ENCODE assay signal across 8 mouse cellular contexts in the genomic region with DNA sequence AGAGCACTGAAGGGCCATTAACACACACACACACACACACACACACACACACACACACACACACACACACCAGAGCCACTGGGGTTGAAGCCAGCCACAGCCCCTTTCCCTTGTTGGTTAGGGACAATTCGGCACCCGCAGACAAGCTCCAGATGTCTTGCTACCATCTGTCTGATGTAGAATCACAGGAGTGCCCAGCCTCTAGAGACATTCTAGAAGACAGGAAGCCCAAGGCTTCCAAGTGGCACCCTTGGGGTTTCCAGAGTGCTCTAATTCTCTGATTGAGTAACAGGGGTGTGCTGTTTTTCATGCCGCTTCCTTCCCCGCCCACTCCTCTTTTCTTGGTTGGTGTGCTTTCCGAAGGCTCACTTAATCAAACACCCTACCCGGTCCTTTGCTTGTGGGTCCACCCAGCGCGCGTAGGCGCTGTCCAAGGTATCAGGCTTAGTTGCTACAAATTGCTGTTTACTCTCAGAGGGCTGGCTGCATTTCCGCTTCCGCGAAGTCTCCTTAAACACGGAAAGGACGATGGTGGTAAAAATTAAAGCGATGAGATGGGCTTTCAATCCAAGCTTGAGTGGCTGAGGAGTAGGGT. TPM values are rescaled to one million over a fixed set of nuclear protein-coding genes. Genes with fewer than 3 reads are reported as not detected.
DNase-seq lines count a peak whose midpoint lies in the region; ATAC-seq and TF ChIP-seq lines count a peak whose summit lies in the region.
"Had no signal": no experiment of that assay in that cellular context is flagged by ENCODE, and none has a peak within 500 bp of the region (broad histone marks: within the 10 kb centered on the region; RNA-seq: fewer than 3 reads in every experiment).

No protein-coding gene starts in this region.

- TF ChIP-seq EP300 in liver, postnatal 0 days (IDR thresholded peaks at IDR 0.05; ENCODE audit: low read depth) = no peak

- H3K9ac ChIP-seq in liver, postnatal 0 days (replicated peaks) = no peak overlapping the region
- H3K9ac ChIP-seq in stomach, embryonic 15.5 days = no peak overlapping the region

- ATAC-seq in liver, postnatal 0 days = no peak
- ATAC-seq in stomach, embryonic 15.5 days (ENCODE audit: insufficient read depth, low FRiP score, low read depth) = no peak

- peak; percentile 22 for DNase-seq in thymus, adult 2 months
- no peak for DNase-seq in thymus, adult 18-20 months
- DNase-seq in embryo, embryonic 11 days = peak; percentile 80
- peak; percentile 42 for DNase-seq in hindbrain, embryonic 10.5 days (ENCODE audit: low spot score)
- DNase-seq in liver, postnatal 0 days = peak; percentile 52
- DNase-seq in left cerebral cortex, adult 18-20 months (ENCODE audit: low spot score in 2 of 2) = no peak

- TF ChIP-seq CTCF in thymus, adult 2 months (IDR thresholded peaks at IDR 0.05; ENCODE audit: borderline replicate concordance, control insufficient read depth, extremely low read depth, insufficient read depth, low read length, poor library complexity) = no peak
- TF ChIP-seq CTCF in liver, postnatal 0 days (IDR thresholded peaks at IDR 0.05; ENCODE audit: low read depth) = no peak

- no peak for TF ChIP-seq POLR2A in thymus, adult 2 months (IDR thresholded peaks at IDR 0.05; ENCODE audit: control insufficient read depth, extremely low read depth, insufficient read depth, low read length, poor library complexity)

- H3K27ac ChIP-seq in thymus, adult 2 months (ENCODE audit: control insufficient read depth, insufficient read depth, low read length) = no peak overlapping the region
- H3K27ac ChIP-seq in hindbrain, embryonic 10.5 days = no peak overlapping the region
- H3K27ac ChIP-seq in liver, postnatal 0 days (ENCODE audit: low read depth) = no peak overlapping the region
- H3K27ac ChIP-seq in stomach, embryonic 15.5 days = no peak overlapping the region

- H3K27me3 ChIP-seq in thymus, adult 2 months (ENCODE audit: control insufficient read depth, insufficient read depth, low read length) = no peaks in the 10 kb centered on the region
- H3K27me3 ChIP-seq in hindbrain, embryonic 10.5 days (ENCODE audit: insufficient read depth, poor library complexity, severe bottlenecking) = no peaks in the 10 kb centered on the region
- no peaks in the 10 kb centered on the region for H3K27me3 ChIP-seq in liver, postnatal 0 days (ENCODE audit: insufficient read depth, low read length)
- no peaks in the 10 kb centered on the region for H3K27me3 ChIP-seq in stomach, embryonic 15.5 days (replicated peaks)

- 13% methylated on average over 16 of the region's 16 CpGs for WGBS in thymus, adult 2 months
- WGBS in hindbrain, embryonic 10.5 days = 21% methylated on average over 16 of the region's 16 CpGs
- 10% methylated on average over 16 of the region's 16 CpGs for WGBS in liver, postnatal 0 days (ENCODE audit: insufficient replicate concordance)
- 11% methylated on average over 16 of the region's 16 CpGs for WGBS in stomach, embryonic 15.5 days

- H3K4me1 ChIP-seq in thymus, adult 2 months (replicated peaks; ENCODE audit: control insufficient read depth, insufficient read depth, low read length) = no peaks in the 10 kb centered on the region
- peaks cover 6% of the 10 kb centered on the region; the same call in 1 of the 2 replicates for H3K4me1 ChIP-seq in hindbrain, embryonic 10.5 days (replicated peaks)
- H3K4me1 ChIP-seq in liver, postnatal 0 days (ENCODE audit: insufficient read depth) = no peaks in the 10 kb centered on the region
- no peaks in the 10 kb centered on the region for H3K4me1 ChIP-seq in stomach, embryonic 15.5 days

- no peak overlapping the region for H3K4me2 ChIP-seq in liver, postnatal 0 days (ENCODE audit: low read depth, low read length)
- H3K4me2 ChIP-seq in stomach, embryonic 15.5 days = peak overlapping the region; percentile 8; the same call in 1 of the 2 replicates

- no peaks in the 10 kb centered on the region for H3K36me3 ChIP-seq in thymus, adult 2 months (ENCODE audit: control insufficient read depth, insufficient read depth, low read length)
- no peaks in the 10 kb centered on the region for H3K36me3 ChIP-seq in hindbrain, embryonic 10.5 days
- H3K36me3 ChIP-seq in liver, postnatal 0 days (replicated peaks; ENCODE audit: insufficient read depth, low read length) = no peaks in the 10 kb centered on the region
- no peaks in the 10 kb centered on the region for H3K36me3 ChIP-seq in stomach, embryonic 15.5 days

- no peak overlapping the region for H3K4me3 ChIP-seq in thymus, adult 2 months (ENCODE audit: control insufficient read depth, insufficient read depth, low read length)
- H3K4me3 ChIP-seq in hindbrain, embryonic 10.5 days = no peak overlapping the region
- no peak overlapping the region for H3K4me3 ChIP-seq in liver, postnatal 0 days (ENCODE audit: low read depth, low read length)
- no peak overlapping the region for H3K4me3 ChIP-seq in stomach, embryonic 15.5 days (replicated peaks)
- H3K4me3 ChIP-seq: megakaryocyte, embryonic 14.5 days had no signal

- no peaks in the 10 kb centered on the region for H3K9me3 ChIP-seq in hindbrain, embryonic 10.5 days
- H3K9me3 ChIP-seq in liver, postnatal 0 days (ENCODE audit: low read length) = no peaks in the 10 kb centered on the region
- no peaks in the 10 kb centered on the region for H3K9me3 ChIP-seq in stomach, embryonic 15.5 days
- H3K9me3 ChIP-seq: megakaryocyte, embryonic 14.5 days had no signal

RNA-seq across cellular contexts. Expression of a gene that starts 59.5 kb away (rescaled TPM):
- 46.9 and 50.0 TPM in 2 replicates for polyA plus RNA-seq in thymus, adult 2 months (2012; rRNA removed)
- polyA plus RNA-seq in hindbrain, embryonic 10.5 days (2016; fragmentation: Nextera tagmentation; extraction: Ambion mirVana) = 7.8 and 8.4 TPM in 2 replicates
- 1.5 TPM in 2 replicates for polyA plus RNA-seq in liver, postnatal 0 days (2015; fragmentation: Nextera tagmentation; extraction: Ambion mirVana)
- 2.2 and 2.7 TPM in 2 replicates for polyA plus RNA-seq in stomach, embryonic 15.5 days (2015; fragmentation: Nextera tagmentation; extraction: Ambion mirVana)
- 100 to 1,000 TPM; 341 to 359 TPM for total RNA-seq in left cerebral cortex, adult 18-20 months (2021)

Comparison
In these comparisons a context has a peak if more than half of its experiments do, and no peak if none do; other contexts are left out.
1. DNase-seq: peak in thymus, adult 2 months (single experiment), embryo, embryonic 11 days (single experiment), hindbrain, embryonic 10.5 days (single experiment) and liver, postnatal 0 days (single experiment); none in thymus, adult 18-20 months (0 of 2) and left cerebral cortex, adult 18-20 months (0 of 2).